Mouse (Mus musculus): Measurements from ENCODE around the gene Ctcf.
A peak's percentile ranks its signal among the peaks of the same experiment; 100 is the strongest.
"Not testable (repeated sequence)": the region's sequence is repeated elsewhere in the genome, so short reads cannot be mapped to it uniquely, and the experiment has no call there.

Ctcf gene

DNA sequence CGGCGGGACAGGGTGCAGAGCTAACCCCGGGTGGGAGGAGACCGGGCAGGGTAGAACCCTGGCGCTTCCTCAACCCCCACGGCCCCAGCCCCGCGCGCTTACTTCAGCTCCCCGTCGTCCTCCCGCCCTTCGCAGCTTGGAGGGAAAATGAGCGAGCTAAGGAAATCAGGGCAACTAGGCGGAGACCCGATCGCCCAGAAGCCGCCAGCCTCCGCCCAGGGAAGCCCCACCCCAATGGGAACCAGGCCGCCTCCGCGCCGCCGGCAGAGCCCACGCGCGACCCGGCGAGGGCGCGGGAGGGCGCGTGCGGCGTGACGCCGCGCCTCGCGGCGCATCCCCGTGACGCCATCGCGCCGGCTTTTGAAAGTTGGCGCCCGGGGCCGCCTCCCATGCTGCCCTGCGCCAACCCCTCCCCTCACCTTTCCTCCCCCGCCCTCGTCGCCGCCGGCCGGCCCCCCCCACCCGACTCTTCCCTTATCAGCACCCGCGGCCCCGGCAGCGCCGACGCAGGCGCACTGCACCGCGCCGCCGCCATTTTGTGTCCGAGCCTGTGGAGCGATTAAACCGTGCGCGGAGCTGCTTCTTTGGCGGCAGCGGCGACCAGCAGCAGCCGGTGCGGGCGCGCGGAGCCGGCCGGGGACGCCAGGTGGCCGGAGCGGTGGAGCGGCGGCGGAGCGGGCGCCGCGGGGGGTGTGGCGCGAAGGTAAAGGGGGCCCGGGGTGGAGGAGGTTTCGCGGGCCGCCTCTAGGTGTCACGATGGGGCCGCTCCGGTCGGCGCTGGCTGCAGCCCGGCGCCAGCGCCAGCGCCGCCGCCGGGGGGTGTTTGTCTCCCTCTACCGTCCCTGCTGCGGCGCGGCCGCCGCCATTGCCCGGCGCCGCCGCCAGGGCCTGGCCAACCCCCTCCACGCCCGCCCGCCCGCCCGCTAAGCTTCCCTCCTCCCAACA, at the start of gene Ctcf:
Gene Ctcf, plus strand, starts transcription at position 551 of the 945 bp plus-strand sequence.
- peak; percentile 87 to 89 for DNase-seq (ENCODE audit: low spot score in 2 of 2)

DNA sequence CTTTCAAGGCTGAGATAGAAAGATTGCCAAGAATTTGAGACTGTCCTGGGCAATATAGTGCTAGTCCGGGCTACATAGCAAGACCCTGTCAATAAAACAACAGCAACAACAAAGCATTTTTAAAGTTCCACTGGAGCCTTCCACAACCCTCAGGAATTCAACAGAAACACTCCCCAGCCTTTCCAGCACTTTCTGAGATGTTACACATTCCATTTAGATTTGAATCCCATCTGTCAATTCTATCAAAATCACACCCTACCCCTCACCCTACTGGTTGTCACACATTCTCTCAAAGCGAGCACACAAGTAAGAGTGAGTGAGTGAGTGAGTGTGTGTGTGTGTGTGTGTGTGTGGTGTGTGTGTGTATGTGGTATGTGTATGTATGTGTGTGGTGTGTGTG, 43.9 kb upstream of the Ctcf start:
- no peak for DNase-seq (ENCODE audit: low spot score in 2 of 2)

DNA sequence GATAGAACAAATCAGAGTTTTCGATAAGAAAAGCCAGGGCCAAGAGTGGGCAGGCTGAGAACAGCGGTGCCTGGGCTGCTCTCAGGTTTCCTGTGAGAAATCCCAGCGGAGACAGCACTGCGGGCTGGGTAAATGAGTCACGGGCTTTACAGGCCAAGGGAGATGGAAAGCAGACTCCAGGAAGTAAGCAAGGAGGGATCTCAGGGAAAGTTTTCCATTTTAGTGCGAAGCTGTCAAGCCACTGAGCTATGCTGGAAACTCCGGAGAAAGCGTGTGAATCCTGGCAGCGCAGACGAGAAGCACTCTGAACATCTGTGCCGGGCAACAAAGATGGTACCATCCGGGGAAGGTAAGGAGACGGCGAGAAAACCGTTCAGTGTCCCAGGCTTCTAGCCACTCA, 42.5 kb upstream of the Ctcf start:
- DNase-seq (ENCODE audit: low spot score in 2 of 2): no peak

DNA sequence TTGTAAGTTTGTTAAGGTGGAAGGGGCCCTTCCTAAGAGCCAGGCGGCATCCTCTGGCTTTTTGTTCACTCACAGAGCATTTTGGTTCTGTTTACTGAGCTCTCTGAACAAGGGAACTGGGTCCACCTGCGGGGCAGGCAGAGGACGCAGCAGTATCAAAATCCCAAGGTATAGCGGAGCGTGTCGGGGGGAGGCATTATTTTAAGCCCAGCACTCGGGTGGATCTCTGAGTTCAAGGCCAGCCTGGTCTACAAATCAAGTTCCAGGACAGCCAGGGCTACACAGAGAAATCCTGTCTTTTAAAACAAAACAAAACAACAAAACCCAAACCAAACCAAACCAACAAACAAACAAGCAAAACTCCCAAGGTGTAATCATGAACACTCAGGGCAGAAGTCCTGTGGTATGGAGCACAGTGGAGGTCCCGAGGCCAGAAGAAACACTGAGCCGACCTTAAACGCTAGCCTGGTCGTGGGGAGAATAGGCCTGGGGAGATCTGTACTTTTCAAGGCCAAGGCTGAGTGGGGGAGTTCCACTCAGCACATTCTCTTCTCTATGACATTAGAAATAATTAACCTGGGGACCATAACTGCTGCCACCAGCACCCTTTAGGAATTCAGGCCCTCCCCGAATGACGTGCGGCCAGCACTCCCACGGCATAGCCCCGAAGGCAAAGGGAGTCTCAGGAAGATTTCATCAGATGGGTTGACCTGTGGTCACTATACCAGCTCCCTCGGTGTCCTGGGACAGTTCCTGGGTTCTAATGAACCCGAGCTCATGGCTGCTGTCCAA, 41.7 kb upstream of the Ctcf start:
- DNase-seq (ENCODE audit: low spot score in 2 of 2): no peak

DNA sequence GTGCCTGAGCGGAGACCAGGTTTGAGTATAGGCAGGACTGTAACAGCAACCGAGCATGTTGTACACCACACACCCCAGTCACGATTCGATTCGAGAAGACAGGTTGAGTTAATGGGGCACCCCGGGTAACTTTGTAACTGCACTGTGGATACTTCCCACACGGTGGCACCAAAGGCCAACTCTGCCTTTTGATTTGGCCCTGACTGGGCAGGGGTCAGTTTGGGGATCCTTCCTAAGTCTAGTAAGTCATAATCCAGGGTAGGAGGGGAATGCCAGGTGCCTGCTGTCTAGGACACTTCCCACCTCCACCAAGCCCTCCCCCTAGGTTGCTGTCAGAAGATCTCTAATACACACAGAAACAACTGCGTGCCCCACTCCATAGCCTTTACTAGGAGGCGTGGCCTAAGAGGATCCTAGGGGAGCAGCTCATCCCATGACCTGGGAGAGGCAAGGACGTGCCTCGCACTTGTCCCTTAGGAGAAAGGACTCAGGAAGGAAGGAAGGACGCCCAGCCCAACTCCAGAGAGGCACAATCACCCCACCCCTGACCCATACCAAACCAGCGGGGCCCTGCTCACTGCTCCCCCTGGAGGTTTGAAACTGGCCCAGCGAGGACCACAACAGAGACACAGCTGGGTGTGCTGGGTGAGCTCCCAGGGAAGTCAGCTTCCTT, 39.9 kb upstream of the Ctcf start:
- DNase-seq (ENCODE audit: low spot score in 2 of 2): no peak

DNA sequence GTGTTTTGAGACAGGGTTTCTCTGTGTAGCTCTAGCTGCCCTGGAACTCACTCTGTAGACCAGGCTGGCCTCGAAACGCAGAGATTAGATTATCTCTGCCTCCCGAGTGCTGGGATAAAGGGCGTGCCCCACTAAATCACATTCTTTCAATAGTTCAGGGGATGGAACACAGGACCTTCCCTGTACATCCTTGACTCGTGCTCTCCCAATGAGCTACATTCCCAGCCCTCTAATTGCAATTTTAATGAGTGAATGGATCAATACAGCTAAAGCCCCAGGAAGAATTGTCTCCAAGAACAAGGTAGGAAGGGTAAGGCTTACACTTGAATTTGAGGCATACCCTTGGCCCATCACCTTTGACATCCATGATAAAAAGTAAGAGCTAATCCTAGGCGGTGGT, 37.6 kb upstream of the Ctcf start:
- no peak for DNase-seq (ENCODE audit: low spot score in 2 of 2)

DNA sequence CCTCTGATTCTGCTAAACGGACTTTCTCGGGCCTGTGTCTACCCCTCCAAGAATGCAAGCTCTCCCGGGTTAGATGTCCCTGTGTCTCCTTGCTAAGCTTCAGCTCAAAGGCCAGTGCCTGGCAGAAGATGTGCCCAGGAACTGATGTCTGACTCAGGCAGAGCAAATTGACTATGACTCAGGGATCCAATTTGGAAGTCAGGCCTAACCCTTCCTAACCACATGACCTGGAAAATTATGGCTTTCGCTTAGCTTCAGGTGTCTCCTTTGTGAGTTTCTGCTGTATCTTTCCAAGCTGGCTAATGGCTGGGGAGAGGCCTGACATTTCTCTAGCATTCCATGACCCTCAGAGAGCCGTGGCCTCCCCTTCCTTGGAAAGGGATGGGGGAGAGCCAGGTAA, 35.1 kb upstream of the Ctcf start:
- no peak for DNase-seq (ENCODE audit: low spot score in 2 of 2)

DNA sequence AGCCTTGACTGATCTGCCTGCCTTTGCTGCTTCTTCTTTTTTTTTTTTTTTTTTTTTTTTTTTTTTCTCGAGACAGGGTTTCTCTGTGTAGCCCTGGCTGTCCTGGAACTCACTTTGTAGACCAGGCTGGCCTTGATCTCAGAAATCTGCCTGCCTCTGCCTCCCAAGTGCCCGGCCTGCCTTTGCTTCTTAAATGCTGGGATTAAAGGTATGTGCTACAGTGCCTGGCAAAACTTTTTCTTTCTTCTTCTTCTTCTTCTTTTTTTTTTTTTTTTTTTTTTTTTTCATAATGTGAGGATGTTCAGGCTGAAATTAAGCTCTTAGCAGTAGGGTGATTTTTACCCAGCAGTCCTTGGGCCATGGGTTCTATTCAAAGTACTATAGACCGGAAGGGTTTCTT, 33.8 kb upstream of the Ctcf start:
- DNase-seq (ENCODE audit: low spot score in 2 of 2): not testable (repeated sequence)

DNA sequence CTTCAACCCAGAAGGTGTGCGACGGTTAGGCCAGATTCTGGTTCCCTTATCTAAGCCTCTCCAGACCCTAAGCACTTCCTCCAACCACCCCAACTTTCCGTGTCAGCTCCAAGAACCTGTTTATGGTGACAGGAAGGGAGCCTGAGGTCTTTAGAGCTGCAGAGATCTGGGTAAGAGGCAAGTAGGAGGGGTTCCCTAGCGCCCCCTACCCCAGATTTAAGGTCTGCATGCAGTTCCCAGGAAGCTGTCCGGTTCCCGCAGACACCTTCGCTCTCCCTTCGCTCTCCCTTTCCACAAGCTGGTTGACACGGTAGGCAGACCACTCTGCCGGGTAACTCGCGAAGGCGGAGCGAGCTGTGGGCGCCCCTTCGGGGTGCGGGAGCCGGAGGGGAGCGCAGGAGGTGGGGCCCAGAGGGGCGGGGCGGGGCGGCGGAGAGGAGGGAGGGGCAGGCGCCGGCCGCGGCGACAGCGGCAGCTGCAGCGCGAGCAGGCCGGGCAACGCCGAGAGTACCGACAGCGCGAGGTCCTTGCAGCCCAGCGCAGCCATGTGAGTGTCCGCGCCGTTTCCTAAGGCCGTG, 31.5 kb upstream of the Ctcf start, which contains the start of gene Ripor1:
Gene Ripor1, plus strand, starts transcription at position 452 of the 578 bp plus-strand sequence.
- DNase-seq (ENCODE audit: low spot score in 2 of 2): peak; percentile 69 to 81

DNA sequence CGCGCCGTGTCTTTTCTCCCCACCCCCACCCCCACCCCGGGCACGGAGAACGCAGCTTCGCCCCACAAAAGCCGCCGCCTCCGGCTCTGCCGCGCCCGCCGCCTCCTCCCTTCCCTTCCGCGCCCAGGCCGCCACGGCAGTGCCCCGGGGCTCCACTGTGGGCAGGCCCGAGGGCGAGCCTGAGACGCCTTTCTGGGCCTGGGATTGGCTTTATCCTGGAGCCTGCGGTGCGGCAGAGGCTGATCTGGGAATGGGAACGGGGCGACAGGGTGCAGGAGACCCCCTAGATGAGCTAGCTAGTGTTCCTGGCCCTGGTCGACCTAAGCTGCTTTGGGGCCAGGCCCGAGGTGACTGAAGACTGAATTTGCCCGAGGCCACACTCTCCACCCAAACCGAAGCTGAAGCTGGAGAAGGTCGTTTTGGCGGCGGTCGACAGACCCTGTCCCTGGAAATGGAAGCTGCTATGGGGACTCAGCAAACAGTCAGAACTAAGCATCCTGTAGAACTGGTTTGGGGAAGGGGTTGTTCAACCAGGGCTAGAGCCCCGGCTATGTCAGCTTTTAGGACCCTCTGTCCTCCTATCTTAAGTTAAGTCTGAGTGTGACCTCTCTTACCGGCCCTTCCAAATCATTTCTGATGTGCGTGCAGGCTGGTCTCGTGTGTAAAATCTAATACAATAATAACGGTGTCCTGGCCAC, 30.7 kb upstream of the Ctcf start:
- DNase-seq (ENCODE audit: low spot score in 2 of 2): no peak

DNA sequence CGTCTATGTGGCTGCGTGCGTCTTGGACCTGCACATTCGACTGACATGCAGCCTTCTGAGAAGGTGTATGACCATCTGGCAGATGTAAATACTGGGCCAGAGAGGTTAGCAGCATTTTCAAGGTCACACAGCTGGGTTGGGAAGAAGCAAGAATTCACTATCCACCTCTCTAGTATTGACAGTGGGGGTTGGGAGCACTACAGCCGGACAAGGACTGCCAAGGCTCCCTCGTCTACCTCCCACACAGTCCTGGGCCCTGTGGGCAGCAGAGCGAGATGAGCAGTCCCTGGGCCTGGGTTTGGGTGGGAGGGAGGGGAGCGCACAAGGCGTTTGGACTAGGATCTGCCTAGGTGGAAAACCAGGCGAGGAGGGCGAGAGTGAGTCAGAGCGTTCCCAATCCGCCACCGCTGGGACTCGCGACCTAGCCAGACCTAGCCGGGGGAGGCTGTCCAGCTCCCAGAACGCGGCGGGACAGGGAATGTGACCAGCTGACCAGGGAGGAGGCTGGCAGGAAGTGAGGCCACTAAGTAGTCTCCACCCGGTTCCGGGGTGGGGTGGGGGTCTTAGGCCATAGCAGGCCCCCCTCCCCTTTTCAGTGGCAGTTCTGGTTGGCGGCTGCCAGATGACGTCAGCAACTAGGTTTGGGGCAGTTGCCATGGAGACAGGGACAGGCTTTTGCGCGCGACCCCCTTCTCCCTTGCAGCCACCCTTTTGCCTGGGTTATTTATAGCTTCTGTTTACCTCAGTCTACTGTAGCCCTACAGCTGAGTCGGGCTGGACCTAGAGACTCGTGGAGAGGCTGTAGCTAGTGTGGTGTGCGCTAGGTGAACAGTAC, 30.0 kb upstream of the Ctcf start:
- DNase-seq (ENCODE audit: low spot score in 2 of 2): peak; percentile 80 to 86

DNA sequence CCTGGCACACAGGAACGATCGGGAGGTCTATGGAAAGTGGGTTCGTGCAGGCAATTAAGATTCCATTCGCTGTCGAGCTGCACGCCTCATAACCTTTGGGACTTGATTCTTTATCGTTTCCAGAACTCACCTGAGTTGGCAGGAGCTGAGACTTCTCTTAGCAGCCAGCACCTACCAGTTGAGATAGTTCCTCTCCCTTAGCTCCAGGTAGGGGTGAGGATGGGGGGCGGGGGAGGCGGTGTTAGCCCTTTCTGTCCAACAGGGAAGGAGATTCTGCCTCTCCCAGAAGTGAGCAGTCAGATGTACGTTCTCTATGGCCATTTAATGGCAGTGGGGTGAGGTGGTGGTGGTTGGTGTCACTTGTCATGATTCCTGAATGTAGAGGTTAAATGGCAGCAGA, 29.3 kb upstream of the Ctcf start:
- no peak for DNase-seq (ENCODE audit: low spot score in 2 of 2)

DNA sequence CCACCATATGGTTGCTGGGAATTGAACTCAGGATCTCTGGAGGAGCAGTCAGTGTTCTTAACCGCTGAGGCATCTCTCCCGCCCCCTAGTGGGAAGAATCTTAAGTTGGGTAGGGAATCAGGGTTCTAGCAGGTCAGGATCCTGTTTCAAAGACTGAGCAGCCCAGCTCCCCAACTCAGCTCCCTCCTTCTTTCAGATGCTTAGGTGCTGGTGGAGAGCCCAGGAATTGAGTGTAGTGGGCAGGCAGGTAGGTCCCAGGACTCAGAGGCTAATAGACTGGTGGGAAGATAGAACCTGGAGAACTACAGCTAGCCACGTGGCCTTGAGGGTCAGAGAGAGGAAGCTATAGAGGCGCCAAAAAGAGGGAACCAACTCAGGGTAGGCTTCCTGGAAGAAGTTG, 28.7 kb upstream of the Ctcf start:
- DNase-seq (ENCODE audit: low spot score in 2 of 2): no peak

DNA sequence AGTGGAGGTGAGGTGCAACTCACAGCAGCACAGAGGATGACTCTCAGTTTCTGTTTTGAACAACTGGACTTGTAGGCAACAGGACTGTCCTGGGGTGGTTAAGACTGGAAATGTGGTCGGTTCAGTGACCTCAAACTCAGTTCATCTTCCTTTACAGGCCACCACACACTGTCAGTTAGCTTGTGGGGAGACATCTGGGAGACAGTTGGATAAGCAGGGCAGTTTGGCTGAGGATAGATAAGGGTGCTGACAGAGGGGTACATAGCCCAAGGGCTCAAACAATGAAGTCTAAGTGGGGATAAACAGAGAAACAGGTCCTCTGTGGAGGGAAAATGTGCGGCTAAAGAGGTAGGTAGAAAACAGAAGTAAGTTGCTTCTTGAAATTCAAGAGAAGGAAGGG, 27.0 kb upstream of the Ctcf start:
- DNase-seq (ENCODE audit: low spot score in 2 of 2): no peak

DNA sequence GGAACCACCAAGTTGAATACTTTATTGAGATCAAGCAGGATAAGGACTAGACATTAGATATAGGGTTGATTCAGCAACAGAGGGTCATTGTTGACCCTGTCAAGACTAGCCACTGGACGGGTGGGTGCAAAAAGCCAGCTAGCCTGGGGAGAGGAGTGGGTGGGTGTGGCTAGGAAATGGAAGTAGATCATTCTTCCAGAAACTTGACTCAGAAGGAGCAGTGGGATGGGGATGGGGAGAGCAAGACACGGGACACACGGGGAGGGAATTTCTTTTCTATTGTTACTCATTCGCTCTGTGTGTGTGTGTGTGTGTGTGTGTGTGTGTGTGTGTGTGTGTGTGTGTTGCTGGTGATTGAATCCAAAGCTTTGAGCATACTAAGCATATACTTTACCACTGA, 26.6 kb upstream of the Ctcf start:
- DNase-seq (ENCODE audit: low spot score in 2 of 2): no peak

DNA sequence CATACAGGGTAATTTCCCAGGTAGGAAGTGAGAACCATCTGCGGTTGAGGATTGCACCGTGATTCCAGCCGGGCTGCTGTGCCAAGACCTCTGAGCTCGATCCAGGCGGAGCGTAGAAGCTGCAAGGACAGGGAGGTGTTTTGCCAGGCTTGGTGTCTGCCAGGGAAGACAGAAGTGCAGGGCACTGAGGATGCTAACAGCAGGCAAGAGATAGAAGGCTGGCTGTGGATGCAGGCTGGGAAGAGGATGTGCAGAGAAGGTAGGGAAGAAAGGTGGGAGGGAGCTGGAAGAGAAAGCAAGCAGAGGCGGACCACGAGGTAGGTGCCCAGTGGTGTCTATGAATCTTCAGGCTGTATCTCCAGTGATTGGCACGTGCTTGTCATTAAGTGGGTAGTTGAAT, 24.5 kb upstream of the Ctcf start:
- no peak for DNase-seq (ENCODE audit: low spot score in 2 of 2)

DNA sequence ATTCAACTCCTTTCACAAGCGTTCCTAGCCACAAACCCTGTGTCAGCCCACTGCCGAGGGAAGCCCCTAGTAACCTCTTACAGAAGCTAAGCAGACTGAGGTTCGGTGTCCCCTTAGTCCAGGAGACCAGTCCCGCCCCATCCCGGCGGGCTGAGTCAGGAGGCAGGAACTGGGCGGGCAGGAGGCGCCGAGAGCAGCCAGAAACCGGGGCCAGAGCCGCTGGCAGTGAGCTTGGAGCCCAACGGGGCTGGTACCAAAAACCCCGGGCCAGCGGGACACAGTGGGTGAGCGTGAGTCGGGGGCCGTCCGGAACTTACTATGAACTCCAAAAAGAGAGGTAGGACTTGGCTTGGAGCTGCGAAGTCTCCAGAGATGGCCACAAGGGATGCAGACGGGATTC, 23.3 kb upstream of the Ctcf start:
- DNase-seq (ENCODE audit: low spot score in 2 of 2): no peak

DNA sequence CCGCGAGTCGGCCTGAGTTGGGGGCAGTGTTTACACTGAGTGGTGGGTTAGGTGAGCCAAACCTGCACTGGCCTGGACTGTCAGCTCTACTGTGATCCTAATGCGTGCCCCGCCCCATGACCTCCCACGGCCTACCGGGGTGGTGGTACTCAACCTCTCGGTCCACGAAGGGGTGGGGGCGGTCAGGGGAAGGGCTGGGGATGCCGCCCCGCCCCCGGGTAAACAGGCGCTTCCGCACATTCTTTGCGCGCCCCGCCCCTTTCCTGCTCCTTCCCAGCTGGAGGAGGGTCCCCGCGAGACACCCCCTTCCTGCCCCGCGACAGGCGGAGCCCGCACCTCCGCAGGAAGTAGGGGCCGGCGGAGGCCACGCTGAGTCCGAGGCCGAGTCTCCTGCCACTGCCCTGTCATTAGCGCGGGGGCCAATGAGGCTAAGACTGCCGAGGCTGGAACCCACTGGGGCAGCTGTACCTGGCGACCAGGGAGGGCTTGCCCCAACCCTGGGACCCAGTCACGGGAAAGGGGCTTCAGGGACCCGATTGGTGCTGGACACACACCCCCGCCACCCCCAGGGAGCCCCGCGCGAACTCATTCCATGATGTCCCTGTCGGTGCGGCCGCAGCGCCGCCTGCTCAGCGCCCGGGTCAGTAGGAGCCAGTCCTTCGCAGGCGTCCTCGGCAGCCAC, 22.4 kb upstream of the Ctcf start:
- no peak for DNase-seq (ENCODE audit: low spot score in 2 of 2)

DNA sequence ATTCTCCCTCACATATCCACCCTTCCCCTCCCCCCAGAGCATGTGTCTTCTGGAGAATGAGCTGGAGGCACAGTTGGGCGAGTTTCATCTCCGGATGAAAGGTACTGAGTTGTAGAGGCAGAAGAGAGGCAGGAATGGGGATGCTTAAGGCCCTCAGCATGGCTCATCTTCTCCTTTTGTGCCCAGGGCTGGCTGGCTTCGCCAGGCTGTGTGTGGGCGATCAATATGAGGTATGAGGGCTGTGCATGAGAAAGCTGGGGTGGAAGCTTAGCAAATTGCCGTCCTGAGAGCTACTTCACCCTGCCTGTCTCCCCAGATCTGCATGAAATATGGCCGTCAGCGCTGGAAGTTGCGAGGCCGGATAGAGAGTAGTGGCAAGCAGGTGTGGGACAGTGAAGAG, 20.4 kb upstream of the Ctcf start:
- DNase-seq (ENCODE audit: low spot score in 2 of 2): no peak

Measured in frontal cortex, postnatal 36 days (tissue).